Mouse (Mus musculus): ENCODE measurements around the gene Kiz. TPM values are rescaled to one million over a fixed set of nuclear protein-coding genes. Genes with fewer than 3 reads are reported as not detected.

The Kiz gene
- polyA plus RNA-seq, 3 experiments from 2014 or later = 15.0 to 27.4 (median 22.9) TPM

DNA sequence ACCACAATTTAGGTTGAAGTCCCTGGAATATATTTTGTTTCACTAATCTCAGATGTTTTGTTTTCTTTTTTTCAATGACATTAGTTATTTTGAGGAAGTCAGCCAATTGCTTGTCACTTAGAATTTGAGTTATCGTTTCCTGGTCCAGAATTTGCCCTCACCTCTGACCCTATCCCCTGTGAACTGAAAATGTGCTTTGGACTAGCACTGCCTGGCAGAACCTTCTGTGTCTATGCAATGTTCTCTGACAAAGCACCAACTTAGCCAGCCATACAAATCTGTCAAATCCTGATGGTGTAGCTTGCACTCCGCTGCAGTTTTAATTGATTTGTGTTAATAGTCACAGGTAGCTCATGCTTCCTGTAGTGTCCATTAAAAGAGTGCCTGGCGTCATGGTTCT is 10.1 kb downstream of the Kiz start:
- ATAC-seq = no peak

GRCm38 (mm10) chr2:146871300-146872269 is 15.9 kb downstream of the Kiz start:
- no peak for ATAC-seq

- ATAC-seq = no peak
Measured at GRCm38 (mm10) chr2:146872697-146873096, 17.0 kb downstream of the Kiz start.

DNA sequence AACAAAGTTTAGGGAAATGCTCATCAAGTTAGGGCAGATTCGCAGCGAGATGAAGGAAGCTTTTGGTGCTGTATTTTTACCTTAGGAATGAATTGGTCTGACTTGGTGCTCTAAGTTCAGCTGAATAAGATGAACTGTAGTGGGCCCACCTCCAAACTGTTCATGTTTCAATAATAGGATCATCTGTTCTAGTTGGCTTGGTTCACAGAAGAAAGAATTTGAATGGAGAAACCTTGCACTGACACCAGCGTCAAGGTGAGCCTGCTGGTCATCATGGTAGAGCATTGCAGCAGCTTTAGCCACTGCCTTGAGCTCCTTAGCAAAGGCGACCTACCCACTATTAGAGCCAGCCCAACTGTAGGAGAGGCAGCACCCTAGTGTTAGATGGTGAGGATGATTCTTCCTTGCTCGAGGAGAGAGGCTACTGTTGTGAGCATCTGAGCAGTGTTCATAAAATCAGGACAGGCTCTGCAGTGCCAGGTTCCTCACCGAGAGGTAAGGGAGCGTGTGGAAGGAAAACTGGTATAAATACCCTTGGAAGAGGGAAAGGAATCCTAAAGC is 18.3 kb downstream of the Kiz start:
- no peak for ATAC-seq

DNA sequence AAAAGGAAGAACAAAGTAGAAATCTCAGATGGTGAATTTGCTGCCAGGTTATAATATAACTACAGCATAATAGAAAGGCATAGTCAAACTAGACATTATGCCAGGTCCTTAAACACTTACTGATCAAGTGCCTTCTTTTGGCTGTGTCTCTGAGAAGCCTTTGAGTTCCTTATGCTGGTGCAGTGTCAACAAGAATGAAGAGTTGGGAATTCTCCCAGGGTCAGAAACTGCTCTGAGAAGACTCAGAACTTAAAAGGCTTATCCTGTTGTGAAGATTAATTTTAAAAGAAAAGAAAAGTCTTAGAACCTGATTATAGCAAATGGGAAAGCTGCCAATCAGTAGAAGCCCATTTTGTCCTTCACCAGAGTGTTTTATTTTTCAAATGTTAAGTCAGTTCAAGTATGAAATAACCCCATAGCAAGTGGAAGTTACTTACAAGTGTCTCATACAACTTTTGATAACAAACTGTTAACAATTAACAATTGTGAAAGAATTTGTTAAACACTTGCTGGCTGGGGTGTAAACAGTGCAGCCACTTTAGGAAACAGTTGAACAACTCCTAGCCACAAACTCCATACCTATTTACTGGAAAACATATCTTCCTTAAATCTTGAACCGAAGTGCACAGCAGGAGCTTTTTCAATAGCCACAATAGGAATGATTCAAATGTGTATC is 21.9 kb downstream of the Kiz start:
- no peak for ATAC-seq

GRCm38 (mm10) chr2:146881623-146882022 is 26.0 kb downstream of the Kiz start:
- ATAC-seq = no peak

GRCm38 (mm10) chr2:146884291-146884855 is 28.7 kb downstream of the Kiz start:
- no peak for ATAC-seq

DNA sequence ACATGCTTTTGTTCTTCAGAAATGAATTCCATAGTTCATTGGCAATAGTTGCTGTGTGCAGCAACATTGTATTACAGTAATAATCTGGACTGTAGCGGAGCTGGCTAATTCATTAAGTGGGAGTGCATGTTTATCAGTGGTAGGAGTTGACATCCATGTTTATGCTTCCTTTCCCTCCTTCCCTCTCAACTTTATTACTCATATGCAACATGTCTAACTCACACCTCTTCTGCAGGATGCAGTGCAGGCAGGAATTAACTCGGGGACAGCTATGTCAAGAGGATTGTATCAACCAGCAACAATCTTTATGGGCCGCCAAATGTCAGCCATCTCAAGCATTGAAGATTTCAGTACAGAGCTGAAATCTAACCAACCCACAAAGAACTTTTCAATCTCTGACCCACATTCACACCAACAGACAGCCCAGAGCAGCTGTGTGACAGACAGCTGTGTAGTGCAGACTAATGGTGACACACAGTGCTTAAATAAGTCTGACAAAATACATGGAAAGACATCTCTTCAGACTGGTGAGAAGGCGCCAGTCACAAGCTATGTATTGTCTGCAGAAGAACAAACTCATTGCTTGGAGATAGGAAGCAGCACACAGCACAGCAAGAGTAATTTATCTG is 33.2 kb downstream of the Kiz start:
- ATAC-seq = no peak

GRCm38 (mm10) chr2:146898977-146899376 is 43.3 kb downstream of the Kiz start:
- peak; percentile 43 for ATAC-seq

DNA sequence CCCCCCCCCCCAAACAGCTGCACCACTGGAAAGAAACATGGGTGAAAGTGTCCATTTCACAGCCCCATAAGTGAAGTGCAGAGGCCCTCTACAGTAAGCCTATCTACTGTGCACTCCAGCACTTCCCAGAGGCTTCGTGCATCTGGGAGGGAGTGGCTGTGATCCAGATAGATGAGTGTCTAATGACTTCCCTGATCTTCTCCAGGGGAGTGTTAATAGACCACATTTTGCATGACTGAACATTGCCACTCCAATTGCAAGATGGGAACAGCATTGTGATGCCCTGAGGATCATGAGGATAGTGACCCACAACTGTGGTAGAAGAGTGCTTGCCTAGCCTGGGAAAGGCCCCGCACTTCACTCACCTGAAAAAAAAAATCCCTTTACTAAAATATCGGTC is 60.4 kb downstream of the Kiz start:
- no peak for ATAC-seq

DNA sequence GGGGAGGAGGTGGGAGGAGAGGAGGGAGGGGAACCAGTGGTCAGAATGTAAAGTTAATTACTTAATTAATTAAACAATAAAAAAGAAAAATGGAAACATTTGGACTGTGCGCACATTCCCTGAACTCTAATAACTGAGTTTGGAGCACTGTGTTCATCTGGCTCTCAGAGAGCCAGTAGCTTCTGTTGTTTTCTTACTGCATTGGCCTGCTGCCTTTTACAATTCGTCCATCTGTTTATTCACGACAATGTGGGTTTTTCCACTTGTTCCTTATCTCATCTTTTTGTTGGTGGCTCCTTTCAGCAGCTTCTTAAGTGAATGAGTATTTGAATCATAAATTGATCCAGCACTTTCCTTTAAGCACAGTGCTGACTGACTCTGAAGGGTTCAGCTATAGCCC is 62.1 kb downstream of the Kiz start:
- ATAC-seq = no peak

DNA sequence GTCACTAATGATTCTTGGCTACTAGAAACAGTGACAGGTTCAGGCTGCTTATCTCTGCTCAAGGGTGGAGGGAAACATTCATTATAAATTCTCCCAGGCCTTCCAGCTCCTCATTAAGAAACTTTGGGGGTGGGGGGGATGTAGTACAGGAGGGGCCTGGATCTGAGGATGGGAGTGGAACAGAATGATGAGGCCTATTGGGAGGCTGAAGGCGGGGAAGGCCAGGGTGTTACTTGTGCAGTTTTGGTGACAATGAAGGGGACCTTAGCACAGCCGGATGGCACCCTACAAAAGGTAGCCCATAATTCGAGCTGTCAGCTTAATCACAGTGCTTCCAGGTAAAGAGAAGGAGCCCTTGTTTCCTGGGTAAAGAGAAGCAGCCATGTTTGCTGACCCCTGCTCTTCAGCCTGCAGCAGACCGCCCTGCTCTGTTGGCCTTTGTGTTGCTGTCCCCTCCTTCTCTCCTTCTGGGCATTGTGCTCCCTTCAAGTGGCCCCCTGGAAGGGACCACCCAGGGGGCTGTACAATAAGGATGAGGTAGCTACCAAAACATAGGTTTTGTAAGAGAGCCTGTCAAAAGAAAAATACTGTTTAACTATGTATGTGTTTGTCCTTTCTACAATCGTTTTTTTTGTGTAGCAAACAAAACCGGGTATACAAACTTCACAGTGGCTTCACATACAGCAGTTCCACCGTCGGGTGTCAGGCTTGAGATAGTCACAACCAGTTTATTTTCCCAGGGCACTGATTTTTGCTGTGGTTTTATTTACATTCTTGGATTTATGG is 64.9 kb downstream of the Kiz start:
- no peak for ATAC-seq

DNA sequence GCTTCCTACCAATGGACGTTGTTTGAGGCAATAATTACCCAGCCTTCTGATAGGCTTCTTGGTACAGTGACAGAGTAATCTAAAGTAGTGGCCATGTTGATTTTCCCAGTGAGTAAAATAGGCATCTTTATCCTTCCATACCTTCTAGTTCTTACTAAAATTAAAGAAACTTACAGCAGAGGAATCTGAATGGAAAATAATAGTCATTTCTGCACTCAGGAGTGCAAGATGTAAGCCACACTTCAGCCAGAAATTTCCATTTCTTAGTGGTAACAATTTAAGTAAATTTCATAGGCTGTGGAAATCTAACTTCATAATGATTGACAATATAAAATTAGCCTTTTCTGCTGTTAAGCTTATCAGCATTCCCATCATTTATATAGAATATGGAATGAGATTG is 69.6 kb downstream of the Kiz start:
- no peak for ATAC-seq

DNA sequence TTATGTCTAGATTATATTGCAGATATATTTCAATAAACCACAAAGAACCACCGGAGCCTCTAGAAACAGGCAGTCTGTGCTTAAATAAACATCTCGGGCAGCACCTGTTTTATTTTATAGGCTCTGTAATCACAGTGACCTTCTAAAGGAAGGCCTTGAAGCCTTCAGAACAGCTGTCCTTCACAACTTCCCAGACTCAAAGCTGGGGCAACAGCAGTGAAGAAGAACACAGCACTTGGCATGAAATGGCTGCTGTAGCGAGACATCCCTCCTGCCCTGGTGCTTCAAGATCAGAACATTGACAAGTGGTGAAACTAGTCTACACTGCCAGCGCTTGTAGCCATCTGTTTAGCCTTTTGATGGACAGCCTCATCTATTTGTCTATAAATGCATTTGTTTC is 70.2 kb downstream of the Kiz start:
- no peak for ATAC-seq

GRCm38 (mm10) chr2:146948223-146948776 is 92.6 kb downstream of the Kiz start:
- no peak for ATAC-seq

DNA sequence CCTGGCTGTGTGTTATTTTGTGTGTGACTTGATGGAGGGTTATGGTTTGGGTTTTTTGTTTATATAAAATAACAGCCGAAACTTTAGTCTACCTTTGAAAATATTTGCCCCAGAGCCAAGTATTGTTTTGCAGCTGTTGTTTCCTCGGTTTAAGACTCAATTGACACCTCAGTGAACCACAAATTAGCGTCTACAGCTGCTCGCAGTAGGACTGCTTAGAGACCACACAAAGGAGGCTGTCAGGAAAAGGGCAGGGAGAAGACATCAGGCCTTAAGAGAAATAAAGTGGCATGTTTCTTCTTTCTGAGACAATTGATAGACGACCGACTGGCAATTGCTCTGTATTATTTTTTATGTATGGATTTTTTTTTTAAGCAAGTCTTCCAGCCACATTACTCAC is 100.7 kb downstream of the Kiz start:
- ATAC-seq = no peak

GRCm38 (mm10) chr2:146958398-146958911 is 102.8 kb downstream of the Kiz start:
- ATAC-seq = no peak

DNA sequence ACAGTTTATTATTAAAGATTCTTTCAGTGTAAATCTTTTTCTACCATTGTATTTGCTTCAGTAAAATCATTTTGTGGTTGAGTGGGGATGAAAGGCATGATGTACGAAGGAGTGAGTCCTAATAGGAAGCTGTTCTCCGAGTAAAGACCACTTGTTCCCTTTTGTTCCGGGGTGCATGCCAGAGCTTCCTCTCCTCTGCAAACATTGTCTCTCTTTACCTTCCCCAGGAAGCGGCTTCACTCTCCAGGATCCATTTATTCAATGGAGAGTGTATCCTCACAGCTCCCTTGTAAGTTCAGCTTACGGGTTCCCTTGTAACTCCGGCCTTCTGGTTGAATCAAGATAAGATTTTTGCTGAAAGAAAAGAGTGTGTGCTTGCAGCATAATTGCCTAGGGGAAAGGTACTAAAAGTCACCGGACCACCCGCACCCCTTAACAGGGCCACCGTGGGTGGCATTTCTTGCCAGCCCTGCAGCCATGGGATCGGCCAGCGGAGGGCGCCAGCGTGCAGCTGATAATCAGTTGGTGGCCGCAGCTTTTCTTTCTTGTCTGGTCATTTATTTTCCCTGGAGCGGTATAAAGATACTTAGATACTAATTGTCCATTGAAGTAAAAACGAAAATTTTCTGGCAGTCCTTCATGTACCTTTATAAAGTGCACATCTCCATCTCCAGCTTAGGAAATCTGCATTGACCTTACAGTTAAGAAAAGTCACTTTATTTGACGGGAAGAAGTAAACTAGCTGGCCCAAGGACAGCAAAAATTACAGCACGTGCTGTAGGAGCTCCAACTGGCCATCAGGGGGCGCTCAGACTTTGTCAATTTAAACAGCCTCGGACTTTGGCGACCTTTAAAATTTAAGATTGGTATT is 103.5 kb downstream of the Kiz start:
- ATAC-seq = peak; percentile 77

DNA sequence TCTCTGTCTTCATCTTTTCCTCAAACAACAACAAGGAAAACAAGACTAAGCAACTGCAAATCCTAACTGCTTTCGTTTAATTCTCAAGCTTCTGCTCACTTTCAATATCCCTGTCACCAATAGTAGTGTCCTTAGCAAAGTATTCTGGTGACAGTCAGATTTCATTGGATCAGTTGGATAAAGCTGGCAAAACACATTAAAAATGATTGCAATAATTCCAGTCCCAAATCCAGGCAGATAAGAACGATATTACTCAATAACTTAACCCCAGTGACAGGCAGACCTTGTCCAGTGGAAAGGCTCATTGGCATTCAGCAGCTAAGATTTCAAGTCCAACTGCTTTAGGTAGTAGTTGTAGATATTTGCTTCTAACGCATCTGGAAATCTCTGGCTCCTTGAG is 119.4 kb downstream of the Kiz start:
- no peak for ATAC-seq

DNA sequence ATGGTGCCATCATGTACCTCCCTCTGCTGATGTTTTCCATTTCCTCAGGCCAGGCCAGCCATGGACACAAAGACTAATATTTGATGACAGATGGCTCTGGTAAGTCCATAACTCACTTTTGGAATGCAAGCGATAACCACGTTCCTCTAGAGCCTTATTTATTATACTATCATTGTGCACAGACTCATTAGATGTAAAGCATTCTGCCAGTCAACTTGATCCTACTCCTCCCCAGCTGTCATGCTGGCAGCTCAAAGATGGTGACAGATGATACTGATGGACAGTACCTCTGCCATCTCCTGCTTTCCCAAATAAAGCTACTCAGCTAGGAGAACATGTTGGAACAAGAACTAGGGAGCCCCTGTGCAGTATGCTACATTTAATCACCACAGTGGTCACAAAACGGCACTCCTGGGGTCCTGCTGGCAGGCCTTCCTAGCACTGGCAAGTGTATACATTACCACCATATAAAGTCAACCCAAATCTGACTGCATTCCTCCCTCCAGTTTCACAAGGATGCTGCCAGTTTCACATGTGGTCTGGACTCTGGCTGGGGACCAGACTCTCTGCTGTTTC is 119.9 kb downstream of the Kiz start:
- ATAC-seq = no peak
